Mouse (Mus musculus) liver, postnatal 0 days (tissue): Measurements from ENCODE around the gene Tmem168.

ENCODE experiments used
- CTCF ChIP-seq: sonication (generic); IDR thresholded peaks from 2 replicates; pipeline ENCODE4 v1.5.1; 2016; ENCODE audit warnings: antibody characterized with exemption, low read depth
- EP300 ChIP-seq: IDR thresholded peaks from 2 replicates; pipeline ENCODE4 v1.6.1; 2016; ENCODE audit warnings: antibody characterized with exemption, low read depth, mild to moderate bottlenecking

DNA sequence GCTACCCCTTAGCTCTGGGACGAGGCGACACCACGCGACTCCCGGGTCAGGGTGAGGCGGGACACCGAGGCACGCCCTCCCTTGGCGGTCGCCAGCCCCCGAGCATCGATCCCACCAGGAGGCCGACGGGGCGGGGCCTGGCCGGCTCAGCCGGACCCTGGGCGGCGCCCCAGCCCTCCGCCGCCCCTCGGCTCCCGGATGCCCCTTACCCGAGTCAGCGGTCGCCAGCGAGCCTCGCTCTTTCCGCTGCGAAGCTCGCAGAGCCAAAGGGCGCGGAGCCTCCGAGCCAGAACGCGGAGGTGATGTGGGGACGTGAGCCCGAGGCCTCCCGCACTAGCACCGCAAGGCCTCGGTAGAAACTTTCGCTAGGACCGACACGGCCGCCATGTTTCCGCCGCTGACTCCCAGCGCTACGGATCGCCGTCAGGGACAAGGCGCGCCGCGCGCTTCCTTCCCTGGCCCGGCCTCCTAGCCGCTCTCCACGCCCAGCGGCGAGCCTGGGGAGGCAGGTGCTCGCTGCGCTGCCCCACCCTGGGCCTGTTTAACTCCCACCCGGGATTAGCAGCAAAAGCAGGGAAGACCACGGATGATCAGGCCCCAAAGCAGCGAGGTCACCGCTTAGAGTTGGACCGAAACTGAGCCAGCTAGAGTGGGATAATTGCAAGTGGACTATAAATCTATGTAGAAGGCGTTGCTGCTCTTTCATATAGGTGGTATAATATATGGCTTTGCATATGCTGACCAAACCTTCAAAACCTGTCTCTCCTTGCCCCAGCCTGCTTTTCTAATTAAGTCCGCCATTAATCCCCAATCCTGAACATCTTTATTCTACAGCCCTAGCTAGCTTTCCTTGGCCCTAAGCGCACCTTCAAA lies at the start of gene Tmem168:
- 0 out of 2 replicates have a peak, but pooled peaks have one; percentile 13 for TF ChIP-seq CTCF
- TF ChIP-seq EP300, result no peak
